Mouse (Mus musculus) left cerebral cortex, postnatal 25 days (tissue): Measurements from ENCODE around the gene Pigu. TPM values are rescaled to one million over a fixed set of nuclear protein-coding genes. Genes with fewer than 3 reads are reported as not detected.

Experiments
- DNase-seq, 2 experiments: peaks; one replicate each; pipeline ENCODE4 v3.0.0; 2022; ENCODE audit warnings: low spot score in 2 of 2, mixed read lengths in 1 of 2
- intact Hi-C: fragments of 180-260 bp; cut with DNase I; formaldehyde crosslinking; loops from one replicate; pipeline ENCODE4 v1.15.1; 2025
- total RNA-seq, 2 experiments: library from RNA; stranded (reverse); gene quantifications; 2 replicates each; pipeline ENCODE4 v1.2.3; 2021

Pigu gene
- 10 to 100 TPM; 29.1 to 29.5 TPM for total RNA-seq

DNA sequence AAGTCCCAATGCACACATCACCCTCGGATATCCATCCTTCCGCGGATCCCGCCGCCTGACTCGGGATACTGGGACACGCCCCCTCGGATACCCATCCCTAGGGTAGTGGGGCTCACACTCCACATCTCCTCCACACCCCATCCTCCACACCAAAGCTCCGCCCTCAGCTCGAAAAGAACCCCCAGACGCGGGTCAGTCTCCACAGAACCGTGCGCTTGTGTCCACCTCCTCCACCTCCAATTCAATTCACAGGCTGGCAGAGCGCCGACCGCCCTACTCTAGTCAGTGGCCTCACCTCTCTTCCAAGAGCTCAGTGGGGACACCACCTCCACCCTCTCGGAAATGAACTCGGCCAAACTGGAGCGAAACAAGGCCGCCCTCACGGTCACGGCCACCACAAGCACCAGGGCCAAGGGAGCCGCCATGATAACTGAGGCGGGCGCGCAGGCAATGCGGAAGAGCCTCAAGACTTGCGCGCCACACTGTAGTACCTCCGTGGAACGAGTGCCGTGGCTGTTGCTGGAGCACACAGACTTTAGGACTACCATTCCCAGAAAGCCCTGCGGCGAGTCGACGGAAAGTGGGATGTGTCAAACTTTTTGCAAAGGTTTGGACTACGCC is at the start of gene Pigu:
Pigu (minus strand) TSS at position 460 of the 621 bp plus-strand sequence.
- DNase-seq, result peak; percentile 94 to 98
- intact Hi-C loops, result loop anchor here (1.0 kb wide), 1 partner anchor 24 kb away; the partner anchor contains the start of gene Trp53inp2

GRCm38 (mm10) chr2:155404635-155405034 is 47.4 kb upstream of the Pigu start:
- DNase-seq, result no peak
- intact Hi-C loops, result no loop called here

- intact Hi-C loops, result no loop called here
- DNase-seq, result no peak
Measured at GRCm38 (mm10) chr2:155401926-155402325, 44.7 kb upstream of the Pigu start.

DNA sequence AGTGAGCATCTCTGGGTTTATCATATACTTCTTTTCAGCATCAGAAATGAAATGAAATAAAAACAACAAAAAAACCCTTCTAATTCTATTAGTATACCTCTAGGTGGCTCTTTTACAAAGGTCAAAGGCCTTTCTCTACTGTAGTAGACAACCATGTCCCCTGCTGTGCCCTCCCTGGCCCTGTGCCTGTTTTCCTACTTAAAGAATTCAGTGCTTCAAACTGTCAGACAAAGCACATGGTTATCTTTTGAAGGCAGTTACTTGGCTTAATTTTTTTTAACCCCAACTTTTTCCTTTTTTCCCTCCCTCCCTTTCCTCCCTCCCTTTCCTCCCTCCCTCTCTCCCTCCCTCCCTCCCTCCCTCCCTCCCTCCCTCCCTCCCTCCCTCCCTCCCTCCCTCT is 43.0 kb upstream of the Pigu start:
- intact Hi-C loops, result no loop called here
- DNase-seq, result no peak

DNA sequence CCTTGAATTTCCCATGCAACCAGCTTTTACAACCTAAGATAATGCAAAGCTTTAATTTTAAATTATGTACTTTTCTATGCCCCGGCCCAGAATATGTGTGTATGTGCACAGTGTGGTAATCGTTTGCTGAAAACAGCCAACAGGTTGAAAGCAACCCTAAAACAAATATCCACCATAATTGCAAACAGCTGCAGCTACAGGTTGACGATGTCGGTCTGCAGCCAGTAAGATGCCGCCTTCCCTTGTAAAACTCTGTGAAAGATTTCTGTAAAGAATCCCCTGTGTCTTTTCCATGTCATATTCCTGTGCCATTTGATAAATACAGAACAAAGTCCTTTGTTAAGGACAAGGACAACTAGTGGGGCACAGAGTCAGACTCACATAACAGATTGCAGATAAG is 37.4 kb upstream of the Pigu start:
- DNase-seq, result no peak
- intact Hi-C loops, result no loop called here

GRCm38 (mm10) chr2:155388573-155388972 is 31.3 kb upstream of the Pigu start:
- intact Hi-C loops, result no loop called here

DNA sequence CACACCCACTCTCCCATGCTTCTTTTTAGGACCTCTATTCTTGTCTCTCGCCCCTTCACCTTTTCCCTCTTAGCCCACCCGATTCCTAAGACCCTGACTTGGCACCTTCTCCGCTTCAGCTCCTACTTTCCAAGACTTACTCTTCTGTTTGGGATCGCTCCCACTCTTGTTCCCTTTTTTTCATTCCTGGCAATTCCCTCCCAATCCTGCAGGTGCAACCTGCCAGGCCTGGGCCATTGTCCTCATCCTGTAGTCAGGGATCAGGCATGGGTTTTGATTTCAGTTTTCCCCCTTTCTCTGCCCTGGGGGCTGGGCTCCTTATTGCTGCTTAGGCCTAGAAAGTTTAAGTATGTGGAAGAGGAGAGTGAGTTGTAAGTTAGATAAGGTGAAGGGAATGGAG is 29.8 kb upstream of the Pigu start:
- no peak for DNase-seq
- intact Hi-C loops, result no loop called here

More at GRCm38 (mm10) chr2:155388573-155388972, 31.3 kb upstream of the Pigu start:
- DNase-seq, result no peak

- intact Hi-C loops, result no loop called here
- DNase-seq, result peak in 1 of 2 experiments; percentile 60
Measured at GRCm38 (mm10) chr2:155386534-155386899, 29.3 kb upstream of the Pigu start.

DNA sequence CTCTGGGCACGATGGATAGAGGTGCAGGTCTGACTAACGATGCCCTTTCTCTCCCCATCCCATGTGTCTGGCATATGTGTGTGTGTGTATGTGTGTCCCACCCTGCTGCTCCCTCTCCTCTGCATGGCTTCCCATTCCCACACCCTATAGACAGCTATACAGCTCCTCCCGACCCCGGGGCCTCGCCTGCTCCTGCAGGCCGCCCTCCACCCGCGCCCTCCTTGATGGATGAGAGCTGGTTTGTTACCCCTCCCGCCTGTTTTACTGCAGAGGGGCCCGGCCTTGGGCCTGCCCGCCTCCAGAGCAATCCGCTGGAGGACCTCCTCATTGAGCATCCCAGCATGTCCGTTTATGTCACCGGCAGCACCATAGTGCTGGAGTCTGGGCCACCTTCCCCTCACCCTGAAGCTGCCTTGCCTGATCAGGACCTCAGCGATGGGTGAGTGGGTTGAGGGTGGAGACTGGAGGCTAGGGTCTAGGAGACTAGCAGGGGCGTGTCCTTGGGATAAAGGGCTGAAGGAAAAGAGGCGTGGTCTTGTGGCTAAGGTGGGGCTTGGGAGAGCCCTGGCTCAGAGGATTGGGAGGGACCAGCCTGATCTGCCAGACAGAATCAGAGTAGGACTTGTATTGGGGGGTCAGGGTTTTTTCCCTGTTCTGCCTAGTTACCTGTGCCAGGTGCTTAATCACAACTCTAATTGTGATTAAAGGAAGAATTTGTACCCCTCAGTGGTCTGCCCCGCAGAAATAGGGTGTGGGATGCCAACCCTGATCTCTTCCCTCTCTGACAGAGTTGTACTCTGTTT is 28.7 kb upstream of the Pigu start:
- intact Hi-C loops, result no loop called here

DNA sequence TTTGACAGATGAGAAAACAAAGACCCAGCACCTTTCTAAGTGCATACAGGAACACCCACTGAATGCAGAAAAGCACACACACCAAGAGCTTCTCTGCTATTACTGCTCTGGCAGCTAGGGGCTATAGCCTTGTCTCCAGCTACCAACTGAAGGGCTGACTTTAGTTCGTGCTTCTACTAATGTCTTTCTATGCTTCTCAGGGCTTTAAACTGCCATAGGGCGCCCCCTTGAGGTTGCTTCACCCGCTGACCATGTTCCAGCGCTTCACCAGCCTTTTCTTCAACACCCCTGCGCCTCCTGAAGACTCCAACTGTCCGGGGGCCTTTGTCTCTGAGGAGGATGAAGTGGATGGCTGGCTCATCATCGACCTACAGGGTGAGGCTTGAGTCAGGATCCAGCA is 27.9 kb upstream of the Pigu start:
- peak; percentile 78 to 89 for DNase-seq
- intact Hi-C loops, result no loop called here

More for the DNA sequence above, 28.7 kb upstream of the Pigu start:
- DNase-seq, result no peak

DNA sequence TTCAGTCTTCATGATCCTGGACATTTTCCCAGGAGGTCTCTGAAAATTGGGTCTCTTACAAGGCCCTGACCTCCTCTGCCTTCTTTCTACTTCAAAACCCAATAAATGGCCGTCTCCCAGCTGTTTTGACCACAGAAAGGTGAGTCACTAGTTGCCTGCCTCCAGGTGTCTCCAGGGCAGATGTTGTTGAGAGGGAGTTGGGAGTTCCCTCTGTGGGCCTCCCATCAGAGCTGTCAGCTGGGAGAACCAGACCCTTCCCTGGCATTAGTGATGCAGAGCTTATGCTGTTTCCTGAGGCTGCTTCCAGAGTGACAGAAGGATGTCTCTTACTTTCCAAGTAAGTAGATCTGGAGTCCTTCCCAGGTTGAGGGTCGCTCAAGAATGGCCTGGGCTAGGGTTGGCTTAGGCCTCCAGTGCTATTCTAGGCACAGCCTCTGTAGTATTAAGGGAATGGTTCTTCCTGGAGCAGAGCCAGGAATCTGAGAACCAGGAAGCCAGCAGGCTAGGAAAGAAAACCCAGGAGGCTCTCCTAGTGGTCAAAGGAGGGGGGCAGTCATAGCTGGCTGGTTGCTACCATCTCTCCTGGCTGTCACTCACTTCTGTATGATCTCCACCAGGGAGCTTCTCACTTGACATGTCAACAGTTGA is 25.7 kb upstream of the Pigu start:
- intact Hi-C loops, result loop anchor here (2.0 to 5.0 kb wide), 2 partner anchors 106 to 146 kb away; partner anchors contain the start of genes Dynlrb1 and Map1lc3a
- peak in 1 of 2 experiments; percentile 43 for DNase-seq

DNA sequence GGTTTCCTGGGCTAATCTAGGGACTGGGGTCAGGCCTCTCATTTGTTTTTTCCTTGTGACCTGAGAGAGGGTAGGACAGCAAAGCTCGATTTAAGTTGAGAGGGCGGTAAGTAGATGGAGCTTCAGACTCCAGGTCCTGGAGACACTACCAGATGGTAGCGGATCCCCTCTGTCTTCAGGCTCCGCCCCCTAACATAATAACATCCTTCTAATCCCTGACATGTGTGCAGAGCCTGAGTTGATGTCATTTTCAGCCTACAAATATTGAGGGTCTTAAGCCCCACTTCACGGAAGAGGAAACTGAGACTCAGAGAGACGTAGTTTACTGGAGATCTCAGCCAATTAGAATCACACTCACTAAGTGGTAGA is 25.1 kb upstream of the Pigu start:
- intact Hi-C loops, result loop anchor here (2.0 to 5.0 kb wide), 2 partner anchors 106 to 145 kb away; partner anchors contain the start of genes Dynlrb1 and Map1lc3a
- no peak for DNase-seq

DNA sequence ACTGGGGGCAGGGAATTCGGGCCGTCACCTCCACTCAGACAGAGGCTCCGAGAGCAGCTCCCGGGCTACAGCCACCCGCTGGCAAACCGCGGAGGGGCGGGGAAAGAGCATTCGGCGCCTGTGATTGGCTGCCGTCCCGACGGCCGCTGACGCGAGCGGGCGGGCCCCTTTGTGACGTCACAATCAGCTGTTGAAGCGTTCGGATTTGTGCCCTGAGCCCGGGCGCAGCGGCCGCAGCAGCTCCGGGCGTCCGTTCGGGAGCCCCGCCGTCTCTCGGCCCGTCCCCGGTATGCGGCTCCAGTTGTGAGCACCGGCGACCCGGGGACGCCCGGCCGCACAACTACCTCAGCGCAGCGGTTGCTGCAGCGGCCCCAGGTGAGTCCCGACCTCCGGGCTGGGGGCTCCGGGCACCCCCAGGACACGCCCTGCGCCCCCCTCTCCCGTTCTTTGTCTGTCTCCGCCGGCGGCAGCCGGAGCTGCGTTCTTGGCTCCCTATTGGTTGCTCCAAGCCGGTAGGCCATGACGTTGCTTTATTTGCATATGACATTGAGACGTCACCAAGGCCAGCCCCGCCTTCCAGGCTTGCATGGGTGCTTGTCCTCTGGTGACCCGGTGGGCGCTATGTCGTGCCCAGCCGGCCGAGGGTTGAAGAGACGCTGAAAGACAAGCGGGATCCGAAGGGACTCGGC is 24.6 kb upstream of the Pigu start:
- peak; percentile 97 to 98 for DNase-seq
- intact Hi-C loops, result loop anchor here (1.0 to 5.0 kb wide), 3 partner anchors 24 to 144 kb away; partner anchors contain the start of genes Dynlrb1, Map1lc3a and Pigu

- no peak for DNase-seq
- intact Hi-C loops, result loop anchor here (1.0 to 5.0 kb wide), 2 partner anchors 24 to 144 kb away; partner anchors contain the start of genes Dynlrb1 and Pigu
Measured at GRCm38 (mm10) chr2:155381060-155381437, 23.8 kb upstream of the Pigu start.

DNA sequence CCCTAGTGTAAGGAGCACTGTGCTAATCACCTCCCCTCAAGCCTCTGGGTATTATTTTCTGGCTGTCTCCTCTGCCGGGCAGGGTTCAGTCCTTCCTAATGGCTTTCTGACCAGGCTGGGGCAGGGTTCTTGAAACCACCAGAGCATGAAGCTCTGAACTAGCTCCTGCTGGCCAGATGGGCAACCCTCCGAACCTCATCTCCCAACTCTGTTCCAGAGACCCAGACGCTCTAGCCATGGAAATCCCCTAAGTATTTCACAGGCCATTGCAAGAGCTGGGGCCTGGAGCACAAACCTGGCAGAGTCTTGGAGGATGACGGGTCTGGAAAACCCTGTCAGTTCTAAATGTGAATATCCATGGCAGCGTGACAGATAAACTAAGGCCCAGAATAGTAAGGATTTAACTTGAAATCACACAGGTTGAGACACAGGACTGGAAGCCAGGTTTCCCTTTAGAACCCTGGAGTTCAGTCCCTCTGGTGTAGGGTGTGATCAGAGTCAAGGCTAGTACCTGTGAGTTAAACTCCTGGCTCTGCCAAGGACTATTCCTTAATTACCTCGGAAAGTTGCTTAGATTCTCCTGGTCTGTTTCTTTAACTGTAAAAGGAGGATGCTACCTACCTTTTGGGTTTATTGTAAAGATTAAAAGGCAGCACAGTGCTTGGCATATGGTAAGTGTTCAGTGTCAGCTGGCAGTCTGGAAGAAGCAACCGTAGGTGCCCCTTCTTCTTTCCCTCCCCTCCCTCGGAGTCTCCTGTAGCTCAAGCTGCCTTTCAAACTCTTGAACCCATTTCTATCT is 23.2 kb upstream of the Pigu start, which contains the start of gene Trp53inp2:
Trp53inp2 (plus strand) TSS at position 799 of the 799 bp plus-strand sequence.
- intact Hi-C loops, result loop anchor here (1.0 to 5.0 kb wide), 2 partner anchors 23 to 143 kb away; partner anchors contain the start of genes Dynlrb1 and Pigu
- no peak for DNase-seq

- no peak for DNase-seq
- intact Hi-C loops, result no loop called here
Measured at GRCm38 (mm10) chr2:155376191-155376590, 19.0 kb upstream of the Pigu start.

DNA sequence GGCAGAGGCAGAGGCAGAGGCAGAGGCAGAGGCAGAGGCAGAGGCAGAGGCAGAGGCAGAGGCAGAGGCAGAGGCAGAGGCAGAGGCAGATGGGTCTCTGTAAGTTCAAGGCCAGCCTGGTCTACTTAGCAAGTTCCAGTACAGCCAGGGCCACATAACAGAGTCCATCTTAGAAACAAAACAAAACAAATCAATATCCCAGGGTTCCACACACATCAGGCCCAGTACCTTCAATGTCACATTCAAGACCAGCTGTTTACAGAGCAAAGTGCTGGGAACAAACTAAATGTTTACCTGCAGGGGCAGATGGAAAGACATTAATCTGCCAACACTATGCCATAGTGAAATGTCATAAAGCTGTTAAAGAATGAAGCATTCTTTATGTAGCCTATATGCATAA is 17.3 kb upstream of the Pigu start:
- intact Hi-C loops, result no loop called here
- no peak for DNase-seq

GRCm38 (mm10) chr2:155373886-155374285 is 16.7 kb upstream of the Pigu start:
- intact Hi-C loops, result no loop called here
- no peak for DNase-seq

DNA sequence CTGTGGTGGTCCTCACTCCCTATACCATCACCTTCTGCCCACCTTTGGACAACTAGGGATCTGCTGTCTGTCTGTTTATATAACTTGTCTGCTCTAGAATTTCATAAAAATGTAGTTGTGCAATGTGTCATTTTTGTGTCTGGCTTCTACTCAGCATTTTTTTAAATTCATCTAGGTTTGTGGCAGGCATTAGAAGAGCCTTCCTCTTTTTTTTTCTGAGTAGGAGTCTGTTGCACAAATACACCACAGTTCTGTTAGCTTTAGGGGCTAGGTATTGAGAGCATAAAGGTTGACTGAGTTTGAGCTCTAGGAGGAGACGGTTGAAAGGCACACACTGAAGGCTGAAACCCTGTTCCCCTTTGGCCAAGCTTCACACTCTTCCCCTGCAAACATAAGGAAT is 16.1 kb upstream of the Pigu start:
- intact Hi-C loops, result no loop called here
- no peak for DNase-seq
